Mouse (Mus musculus): ENCODE measurements around the gene Galns. TPM values are rescaled to one million over a fixed set of nuclear protein-coding genes. Genes with fewer than 3 reads are reported as not detected.
"Not testable (repeated sequence)": the region's sequence is repeated elsewhere in the genome, so short reads cannot be mapped to it uniquely, and the experiment has no call there.

The Galns gene
- polyA plus RNA-seq, 1 experiment from 2014 or later = 12.0 TPM

DNA sequence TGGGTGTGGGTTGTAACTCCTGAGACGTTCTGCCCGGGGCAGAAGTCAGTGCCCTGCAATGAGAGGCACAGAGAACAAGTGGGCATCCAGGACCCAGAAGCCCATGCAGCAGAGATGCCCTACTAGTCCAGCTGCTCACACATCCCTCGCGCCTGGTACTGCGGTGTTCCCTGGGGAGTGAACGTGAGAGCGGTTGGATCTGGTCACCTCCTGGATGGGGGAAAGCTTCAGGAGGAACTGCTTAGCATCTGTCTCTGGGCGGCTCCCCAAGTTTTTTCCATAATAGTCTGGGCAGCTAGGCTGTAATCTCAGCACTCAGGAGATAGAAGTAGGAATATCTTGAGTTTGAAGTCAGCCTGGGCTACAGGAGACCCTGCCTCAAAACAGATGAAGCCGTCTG lies 26.3 kb downstream of the Galns start:
- Histone ChIP-seq H3K36me3 (no peaks in the 10 kb centered on the region), H3K4me1 (peaks cover 17% of the 10 kb centered on the region), H3K27ac (no peak overlapping the region), H3K4me2 (no peak overlapping the region), H3K27me3 (no peaks in the 10 kb centered on the region), H3K9me3 (no peaks in the 10 kb centered on the region), H3K9ac (no peak overlapping the region), H3K4me3 (no peak overlapping the region)
- WGBS = 72% methylated on average over 9 of the region's 9 CpGs
- ATAC-seq (ENCODE audit: insufficient number of reproducible peaks, low FRiP score, low TSS enrichment, low read depth) = no peak

DNA sequence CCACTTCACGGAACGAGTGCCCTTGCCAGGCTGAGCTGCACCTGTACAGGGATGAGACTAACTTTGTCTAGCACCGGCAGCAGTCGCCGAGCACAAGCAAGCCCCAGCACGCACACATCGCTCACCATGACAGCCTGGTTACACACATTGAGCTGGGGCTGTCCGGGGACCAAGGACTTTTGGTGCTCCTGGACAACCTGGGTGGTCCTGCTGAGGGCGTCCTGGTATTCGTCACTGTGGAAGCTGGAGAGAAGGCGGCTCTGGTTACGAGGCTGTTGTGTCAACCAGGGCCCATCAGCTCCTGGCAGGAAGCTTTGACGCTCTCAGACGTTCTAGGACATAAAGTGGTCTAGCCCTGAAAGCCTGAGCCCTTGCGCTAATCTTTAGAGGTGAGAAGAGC lies 30.3 kb downstream of the Galns start:
- Histone ChIP-seq H3K9me3 (no peaks in the 10 kb centered on the region), H3K36me3 (no peaks in the 10 kb centered on the region), H3K9ac (no peak overlapping the region), H3K4me2 (no peak overlapping the region), H3K4me1 (peaks cover 43% of the 10 kb centered on the region), H3K27ac (no peak overlapping the region), H3K27me3 (no peaks in the 10 kb centered on the region), H3K4me3 (no peak overlapping the region)
- no peak for ATAC-seq (ENCODE audit: insufficient number of reproducible peaks, low FRiP score, low TSS enrichment, low read depth)
- 30% methylated on average over 15 of the region's 15 CpGs for WGBS

DNA sequence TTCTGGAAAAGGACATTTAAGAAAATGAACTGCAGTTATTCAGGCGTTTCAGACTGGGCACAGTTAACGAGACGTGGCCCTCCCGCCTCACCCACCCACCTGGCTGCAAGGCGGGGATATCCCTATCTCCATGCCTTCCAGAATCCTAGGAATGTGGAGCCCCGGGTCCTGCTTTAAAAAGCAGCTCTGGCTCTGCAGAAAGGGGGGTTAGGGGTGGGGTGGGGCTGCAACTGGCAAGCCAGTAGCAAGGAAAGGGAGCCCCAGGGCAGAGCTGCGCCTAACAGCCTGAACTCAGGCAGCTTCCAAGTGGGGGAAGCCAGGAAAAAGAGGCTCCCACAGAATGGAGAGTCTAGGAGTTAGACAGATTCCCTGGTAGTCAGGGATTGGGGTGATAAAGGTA lies 32.1 kb downstream of the Galns start:
- peak overlapping the region; percentile 68 for H3K27ac ChIP-seq
- ATAC-seq (ENCODE audit: insufficient number of reproducible peaks, low FRiP score, low TSS enrichment, low read depth) = no peak
- no peak overlapping the region for H3K4me3 ChIP-seq
- no peaks in the 10 kb centered on the region for H3K27me3 ChIP-seq
- H3K36me3 ChIP-seq = peaks cover 7% of the 10 kb centered on the region; the same call in 1 of the 2 replicates
- peaks cover 56% of the 10 kb centered on the region for H3K4me1 ChIP-seq
- no peak overlapping the region for H3K4me2 ChIP-seq
- WGBS = 9% methylated on average over 7 of the region's 7 CpGs
- no peak overlapping the region for H3K9ac ChIP-seq
- no peaks in the 10 kb centered on the region for H3K9me3 ChIP-seq

DNA sequence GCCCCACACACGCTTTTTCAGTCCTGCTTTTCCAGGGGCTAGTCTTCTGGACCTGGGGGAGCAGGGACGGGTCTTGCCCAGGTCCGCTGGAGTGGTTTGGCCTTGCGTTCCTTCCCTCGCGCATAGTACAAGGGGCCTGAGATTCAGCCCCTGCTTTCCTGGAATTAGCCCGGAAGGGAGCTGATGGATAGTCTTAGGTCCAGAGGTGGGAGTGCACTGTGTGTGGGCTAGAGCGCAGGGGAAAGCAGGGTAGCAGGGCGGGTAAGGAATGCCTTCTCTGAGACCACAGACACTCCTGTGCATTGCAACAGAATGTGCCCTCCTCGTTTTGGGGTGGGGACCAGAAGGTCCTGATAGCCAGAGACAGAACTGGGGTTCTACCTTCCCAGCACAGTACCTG lies 34.1 kb downstream of the Galns start:
- peaks cover 56% of the 10 kb centered on the region for H3K4me1 ChIP-seq
- no peaks in the 10 kb centered on the region for H3K27me3 ChIP-seq
- WGBS = 44% methylated on average over 10 of the region's 10 CpGs
- H3K36me3 ChIP-seq = peaks cover 25% of the 10 kb centered on the region
- H3K4me2 ChIP-seq = peak overlapping the region; percentile 79
- no peaks in the 10 kb centered on the region for H3K9me3 ChIP-seq
- peak overlapping the region; percentile 63; the same call in 1 of the 2 replicates for H3K27ac ChIP-seq
- no peak overlapping the region for H3K9ac ChIP-seq
- peak overlapping the region; percentile 76 for H3K4me3 ChIP-seq
- ATAC-seq (ENCODE audit: insufficient number of reproducible peaks, low FRiP score, low TSS enrichment, low read depth) = no peak

DNA sequence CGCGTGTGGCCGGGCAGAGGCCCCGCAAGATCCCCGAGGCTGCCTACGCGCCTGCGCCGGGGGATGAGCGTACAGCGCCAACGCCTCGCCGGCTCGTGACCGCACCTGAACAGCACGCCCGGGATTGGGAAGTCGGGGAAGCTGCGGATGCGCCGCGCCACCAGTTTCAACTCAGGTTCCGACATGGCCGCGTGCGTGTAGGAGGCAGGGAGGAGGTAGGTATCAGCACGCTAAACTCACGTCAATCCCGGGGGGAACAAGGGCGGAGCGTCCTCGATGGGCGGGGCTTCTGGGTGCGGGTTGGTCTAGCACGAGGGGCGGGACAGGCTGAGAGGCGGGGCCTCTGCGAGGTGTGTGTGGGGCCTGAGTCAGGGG lies 34.6 kb downstream of the Galns start, which contains the start of gene Aprt:
Aprt (minus strand) TSS at position 262 of the 375 bp plus-strand sequence.
- peak; percentile 89 for ATAC-seq (ENCODE audit: insufficient number of reproducible peaks, low FRiP score, low TSS enrichment, low read depth)
- Histone ChIP-seq H3K27me3 (no peaks in the 10 kb centered on the region), H3K9ac (peak within 1 kb of the TSS; percentile 65), H3K4me1 (peaks cover 56% of the 10 kb centered on the region), H3K4me2 (peak within 1 kb of the TSS; percentile 79), H3K4me3 (peak within 1 kb of the TSS; percentile 76), H3K9me3 (no peaks in the 10 kb centered on the region), H3K36me3 (peaks cover 30% of the 10 kb centered on the region), H3K27ac (peak within 1 kb of the TSS; percentile 73)
- under 1% methylated on average over 39 of the region's 39 CpGs for WGBS

DNA sequence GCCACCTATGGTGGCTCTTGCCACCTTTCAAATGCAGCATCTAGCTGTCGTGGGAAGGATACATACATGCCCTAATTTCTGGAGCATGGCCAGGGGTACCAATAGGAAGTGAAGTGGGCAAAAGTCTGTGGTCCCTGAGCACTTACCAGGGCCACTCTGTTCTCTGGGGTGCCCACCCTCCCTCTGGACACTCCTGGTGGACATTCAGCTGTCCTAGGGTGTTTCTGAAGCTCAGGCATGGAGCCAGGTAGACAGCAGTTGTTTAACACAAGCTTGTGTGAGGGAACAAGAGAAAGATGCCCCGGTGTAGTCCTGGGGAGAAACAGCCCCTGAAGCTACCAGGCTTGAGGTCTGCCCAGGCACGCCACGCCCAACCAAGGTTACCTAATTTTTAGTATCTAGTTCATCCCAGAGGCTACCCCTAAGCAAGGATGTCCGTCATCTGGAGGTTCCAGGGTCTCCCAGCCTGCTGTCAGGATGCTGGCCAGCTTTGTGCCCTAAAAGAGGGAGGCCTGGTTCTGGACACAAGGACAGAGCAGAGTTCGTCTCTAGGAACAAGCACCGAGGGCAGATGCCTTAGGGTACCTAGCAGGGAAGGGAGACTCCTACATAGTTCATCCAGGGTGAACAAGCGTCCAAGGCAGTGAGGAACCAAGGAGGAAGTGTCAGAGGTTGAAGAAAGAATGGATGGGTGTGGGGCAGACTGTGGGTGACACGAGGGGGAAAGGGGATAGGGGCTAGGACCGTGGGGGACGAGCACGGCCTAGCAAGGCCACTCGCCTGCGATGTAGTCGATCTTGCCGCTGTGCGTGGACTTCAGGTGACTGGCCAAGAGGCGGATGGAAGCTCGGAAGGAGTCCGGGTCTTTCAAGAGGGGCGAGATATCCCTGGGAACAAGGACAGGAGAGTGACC lies 35.3 kb downstream of the Galns start:
- peaks cover 54% of the 10 kb centered on the region for H3K4me1 ChIP-seq
- 16% methylated on average over 21 of the region's 21 CpGs for WGBS
- H3K4me2 ChIP-seq = peak overlapping the region; percentile 79
- no peaks in the 10 kb centered on the region for H3K27me3 ChIP-seq
- H3K9me3 ChIP-seq = no peaks in the 10 kb centered on the region
- H3K9ac ChIP-seq = peak overlapping the region; percentile 65
- peak overlapping the region; percentile 73 for H3K27ac ChIP-seq
- ATAC-seq (ENCODE audit: insufficient number of reproducible peaks, low FRiP score, low TSS enrichment, low read depth) = no peak
- H3K36me3 ChIP-seq = peaks cover 37% of the 10 kb centered on the region
- peak overlapping the region; percentile 76 for H3K4me3 ChIP-seq

DNA sequence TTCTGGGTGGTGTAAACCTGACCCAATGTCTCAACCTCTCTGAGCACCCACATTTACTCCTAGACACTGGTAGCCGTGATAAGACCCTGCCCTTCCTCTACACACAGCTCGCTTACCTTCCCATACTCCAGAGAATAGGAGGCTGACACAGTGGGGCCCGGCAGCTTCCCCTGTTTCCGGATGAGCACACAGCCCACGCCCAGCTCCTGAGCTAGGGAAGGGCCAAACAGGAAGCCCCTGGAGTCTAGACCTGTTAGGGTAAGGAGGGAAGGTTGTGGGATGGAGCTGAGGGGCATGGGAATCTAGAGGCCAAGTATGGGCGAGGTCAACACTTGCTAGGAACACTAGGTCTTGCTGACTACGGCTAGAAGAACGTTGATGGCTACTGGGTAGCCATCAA lies 36.0 kb downstream of the Galns start:
- Histone ChIP-seq H3K27ac (no peak overlapping the region), H3K9ac (no peak overlapping the region), H3K36me3 (peaks cover 44% of the 10 kb centered on the region), H3K9me3 (no peaks in the 10 kb centered on the region), H3K27me3 (no peaks in the 10 kb centered on the region), H3K4me3 (peak overlapping the region; percentile 76), H3K4me2 (peak overlapping the region; percentile 79), H3K4me1 (peaks cover 48% of the 10 kb centered on the region)
- no peak for ATAC-seq (ENCODE audit: insufficient number of reproducible peaks, low FRiP score, low TSS enrichment, low read depth)
- WGBS = 70% methylated on average over 8 of the region's 8 CpGs

DNA sequence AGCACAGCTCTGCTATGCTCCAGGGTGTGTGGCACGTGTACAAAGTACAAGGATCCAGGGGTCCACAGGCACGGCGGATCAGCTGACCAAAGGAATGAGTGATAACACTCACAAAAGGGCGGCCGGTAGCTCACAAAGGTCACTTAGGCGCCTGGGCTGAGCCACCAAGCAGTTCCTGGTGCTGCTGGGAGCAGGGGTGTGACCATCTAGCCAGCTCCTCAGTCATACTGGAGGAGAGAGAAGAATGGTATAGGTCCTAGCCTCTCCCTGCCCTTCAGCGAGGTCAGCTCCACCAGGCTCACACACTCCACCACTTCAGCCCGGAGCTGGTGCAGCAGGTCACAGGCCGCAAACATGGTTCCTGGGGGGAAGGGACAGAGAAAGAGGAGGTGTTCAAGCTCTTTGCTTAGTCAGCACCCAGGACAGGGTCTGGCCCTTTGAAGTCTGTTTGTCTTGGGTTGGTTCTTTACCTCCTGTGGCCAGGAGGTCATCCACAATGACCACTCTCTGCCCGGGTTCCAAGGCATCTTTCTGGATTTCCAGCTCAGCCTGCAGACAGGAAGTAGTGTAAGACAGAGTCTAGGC lies 36.5 kb downstream of the Galns start:
- no peaks in the 10 kb centered on the region for H3K27me3 ChIP-seq
- no peak overlapping the region for H3K9ac ChIP-seq
- no peak for ATAC-seq (ENCODE audit: insufficient number of reproducible peaks, low FRiP score, low TSS enrichment, low read depth)
- no peaks in the 10 kb centered on the region for H3K9me3 ChIP-seq
- H3K4me1 ChIP-seq = peaks cover 49% of the 10 kb centered on the region
- 47% methylated on average over 10 of the region's 10 CpGs for WGBS
- no peak overlapping the region for H3K4me3 ChIP-seq
- no peak overlapping the region for H3K27ac ChIP-seq
- no peak overlapping the region; the same call in 1 of the 2 replicates for H3K4me2 ChIP-seq
- H3K36me3 ChIP-seq = peaks cover 49% of the 10 kb centered on the region

DNA sequence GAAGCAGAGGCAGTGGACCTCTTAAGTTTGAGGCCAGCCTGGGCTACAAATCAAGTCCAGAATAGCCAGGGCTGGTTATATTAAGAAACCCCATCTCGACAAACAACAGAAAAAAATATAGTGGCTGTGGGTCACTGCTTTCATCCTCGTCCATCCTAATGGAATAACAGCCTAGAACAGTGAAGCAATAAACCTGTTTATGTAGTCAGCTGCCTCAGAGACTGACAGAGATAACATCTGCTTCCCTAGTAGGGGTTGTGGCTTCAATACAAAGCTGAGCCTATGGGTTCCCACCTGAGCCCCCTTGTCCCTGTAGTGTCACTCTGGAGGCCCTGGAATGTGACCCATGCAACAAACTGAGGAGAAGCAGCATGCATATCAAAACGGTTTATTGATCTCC lies 37.0 kb downstream of the Galns start:
- H3K27me3 ChIP-seq = no peaks in the 10 kb centered on the region
- H3K4me2 ChIP-seq = no peak overlapping the region
- peaks cover 53% of the 10 kb centered on the region for H3K36me3 ChIP-seq
- 39% methylated on average over 3 of the region's 3 CpGs for WGBS
- H3K9ac ChIP-seq = no peak overlapping the region
- H3K27ac ChIP-seq = no peak overlapping the region
- H3K4me1 ChIP-seq = peaks cover 49% of the 10 kb centered on the region
- H3K4me3 ChIP-seq = no peak overlapping the region
- no peaks in the 10 kb centered on the region for H3K9me3 ChIP-seq
- no peak for ATAC-seq (ENCODE audit: insufficient number of reproducible peaks, low FRiP score, low TSS enrichment, low read depth)

DNA sequence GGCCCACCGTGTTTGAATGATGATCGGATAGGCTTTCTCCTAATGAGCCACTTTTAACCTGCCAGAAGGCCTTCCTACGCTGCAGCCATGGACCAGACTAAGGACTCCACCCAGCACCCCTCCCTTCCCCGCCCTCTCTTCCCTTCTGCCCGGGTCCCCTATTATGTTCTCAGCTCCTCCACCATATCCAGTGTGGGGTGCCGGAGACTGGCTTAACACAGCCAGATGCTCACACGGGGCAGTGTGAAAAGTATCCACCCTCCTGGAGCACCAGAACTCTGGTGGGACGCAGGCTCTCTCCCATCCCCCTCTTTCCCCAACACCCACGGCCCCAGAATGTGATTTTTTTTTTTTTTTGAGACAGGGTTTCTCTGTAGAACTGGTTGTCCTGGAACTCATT lies 37.7 kb downstream of the Galns start:
- ATAC-seq (ENCODE audit: insufficient number of reproducible peaks, low FRiP score, low TSS enrichment, low read depth) = no peak
- Histone ChIP-seq H3K9ac (no peak overlapping the region), H3K9me3 (no peaks in the 10 kb centered on the region), H3K4me1 (peaks cover 50% of the 10 kb centered on the region), H3K36me3 (peaks cover 53% of the 10 kb centered on the region), H3K27ac (0 out of 2 replicates have a peak overlapping the region, but pooled peaks have one; percentile 33), H3K4me3 (no peak overlapping the region), H3K27me3 (no peaks in the 10 kb centered on the region), H3K4me2 (no peak overlapping the region)
- WGBS = 63% methylated on average over 9 of the region's 9 CpGs

DNA sequence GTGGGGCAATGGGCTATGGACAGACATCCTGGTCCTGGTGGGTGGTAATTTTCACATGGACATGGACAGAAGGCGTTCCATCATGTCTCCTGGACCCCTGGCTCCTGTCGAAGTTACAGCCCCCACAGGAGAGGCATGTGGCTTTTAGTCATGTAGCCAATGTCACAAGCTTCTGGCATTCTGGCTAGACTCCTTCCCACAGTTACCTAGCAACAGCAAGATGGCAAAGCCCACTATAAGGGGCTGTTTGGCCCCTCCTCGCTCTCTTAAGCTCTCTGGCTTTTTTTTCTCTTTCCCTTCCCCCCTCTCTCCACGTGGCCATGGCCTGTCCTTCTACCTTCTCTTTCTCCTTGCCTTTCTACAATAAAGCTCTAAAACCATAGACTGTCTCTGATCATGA lies 38.1 kb downstream of the Galns start:
- 0 out of 2 replicates have a peak overlapping the region, but pooled peaks have one; percentile 33 for H3K27ac ChIP-seq
- 55% methylated on average over 4 of the region's 4 CpGs for WGBS

DNA sequence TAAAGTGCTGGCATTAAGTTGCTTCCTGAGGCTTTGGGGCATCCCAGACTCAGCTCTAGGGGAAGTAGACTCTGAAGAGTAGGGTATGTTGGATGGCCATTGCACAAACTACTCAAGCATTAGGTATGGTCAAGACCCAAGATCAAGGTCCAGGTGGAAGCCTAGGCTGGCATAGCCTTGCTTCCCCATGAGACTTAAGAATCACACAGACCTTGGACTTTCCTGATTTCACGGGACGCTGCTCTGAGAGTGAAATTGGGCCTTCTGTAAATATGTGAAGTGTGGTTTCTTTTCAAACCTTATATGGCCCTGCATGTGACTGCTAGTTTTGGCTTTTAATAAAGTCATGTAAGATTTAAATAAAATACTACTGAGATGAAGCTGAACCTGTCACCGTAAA lies 38.5 kb downstream of the Galns start:
- Histone ChIP-seq H3K4me1 (peaks cover 50% of the 10 kb centered on the region), H3K9ac (no peak overlapping the region)

More for the DNA sequence above, 38.1 kb downstream of the Galns start:
- H3K9me3 ChIP-seq; H3K9ac ChIP-seq; H3K4me2 ChIP-seq; H3K27me3 ChIP-seq; H3K4me3 ChIP-seq; ATAC-seq (ENCODE audit: insufficient number of reproducible peaks, low FRiP score, low TSS enrichment, low read depth): not testable (repeated sequence)
- Histone ChIP-seq H3K4me1 (peaks cover 50% of the 10 kb centered on the region), H3K36me3 (peaks cover 53% of the 10 kb centered on the region)

More for the DNA sequence above, 38.5 kb downstream of the Galns start:
- no peaks in the 10 kb centered on the region for H3K27me3 ChIP-seq
- ATAC-seq (ENCODE audit: insufficient number of reproducible peaks, low FRiP score, low TSS enrichment, low read depth) = no peak
- H3K27ac ChIP-seq = no peak overlapping the region
- H3K9me3 ChIP-seq = no peaks in the 10 kb centered on the region
- H3K4me3 ChIP-seq = no peak overlapping the region
- H3K36me3 ChIP-seq = peaks cover 53% of the 10 kb centered on the region
- H3K4me2 ChIP-seq = no peak overlapping the region
- WGBS = 89% methylated on average over 3 of the region's 3 CpGs
